Mouse (Mus musculus): ENCODE data around the gene Cd83.

DNA sequence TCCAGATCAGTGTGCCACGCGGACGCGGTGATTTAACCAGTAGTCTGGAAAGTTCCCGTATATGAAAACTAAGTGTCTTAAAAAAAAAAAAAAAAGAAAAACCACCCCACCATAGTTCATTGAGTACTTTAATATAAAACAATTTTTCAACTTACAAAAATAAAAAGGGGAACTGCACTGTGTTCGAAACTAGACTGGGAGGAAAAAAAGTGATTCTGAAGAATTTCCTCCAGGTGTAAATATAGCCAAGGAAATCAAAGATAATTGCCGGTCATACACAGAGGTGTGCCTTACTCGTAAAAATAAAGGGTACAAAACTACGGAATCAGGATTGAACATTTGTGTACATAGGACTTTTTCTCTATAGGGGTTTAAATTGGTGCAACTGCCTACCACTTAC is 21.7 kb upstream of the Cd83 start:
- TF ChIP-seq CTCF (IDR thresholded peaks at IDR 0.05) (no peak), POLR2A (IDR thresholded peaks at IDR 0.05; ENCODE audit: insufficient read depth, low read depth, low read length) (no peak), EP300 (IDR thresholded peaks at IDR 0.05; ENCODE audit: insufficient read depth, low read depth, low read length) (no peak)
